Mouse (Mus musculus) small intestine, adult 2 months (tissue): Measurements from ENCODE around the gene Msh3.

Source experiments
- CTCF ChIP-seq: fragments of 200-500 bp; IDR thresholded peaks from 2 replicates; pipeline ENCODE4 v1.5.1; 2012; ENCODE audit warnings: low read depth, mild to moderate bottlenecking, control low read depth, inconsistent platforms, low read length, moderate library complexity, mixed read lengths; ENCODE audit not compliant: insufficient replicate concordance, insufficient read length; ENCODE audit errors: extremely low read depth
- POLR2A ChIP-seq: fragments of 200-500 bp; IDR thresholded peaks from 2 replicates; pipeline ENCODE4 v1.6.1; 2012; ENCODE audit warnings: low read depth, mild to moderate bottlenecking, control low read depth, inconsistent platforms, low read length, moderate library complexity

DNA sequence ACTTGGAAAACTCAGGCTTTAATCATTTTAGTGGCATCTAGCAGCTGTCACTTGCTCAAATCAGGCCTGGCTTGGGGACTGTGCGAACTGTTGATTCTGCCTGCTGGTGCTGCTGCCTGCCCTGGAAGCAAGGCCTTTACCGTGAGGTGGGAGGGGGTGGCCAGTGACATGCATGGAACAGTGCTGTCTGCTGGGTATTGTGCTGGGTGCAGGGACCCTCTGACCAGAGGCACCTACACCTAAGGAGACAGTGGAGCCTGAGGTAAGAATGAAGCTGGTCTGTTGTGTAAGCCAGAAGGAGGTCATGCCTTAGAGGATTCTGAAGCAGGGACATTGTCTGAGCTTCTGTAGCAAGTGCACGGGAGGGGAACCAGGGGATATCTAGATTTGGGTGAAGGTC is 16.0 kb upstream of the Msh3 start:
- TF ChIP-seq CTCF (no peak), POLR2A (no peak)
